Mouse (Mus musculus): Measurements from ENCODE around the gene Zbtb17. TPM values are rescaled to one million over a fixed set of nuclear protein-coding genes. Genes with fewer than 3 reads are reported as not detected.

Zbtb17 gene
- total and polyA plus RNA-seq, 2 experiments from 2014 or later = 30.1 to 34.4 TPM

GRCm38 (mm10) chr4:141484071-141484470 lies 39.6 kb downstream of the Zbtb17 start:
- WGBS = 88% methylated on average over 11 of the region's 11 CpGs
- no peak overlapping the region for H3K4me3 ChIP-seq (ENCODE audit: low read depth, low read length)
- H3K27ac ChIP-seq (ENCODE audit: low read depth, low read length) = no peak overlapping the region
- H3K9me3 ChIP-seq (ENCODE audit: low read length) = no peaks in the 10 kb centered on the region
- TF ChIP-seq CTCF (IDR thresholded peaks at IDR 0.05) = no peak
- H3K36me3 ChIP-seq (ENCODE audit: insufficient read depth, low read length) = peaks cover 69% of the 10 kb centered on the region
- no peak overlapping the region for H3K4me2 ChIP-seq (ENCODE audit: low read depth, low read length, poor library complexity, severe bottlenecking)
- no peak for DNase-seq (ENCODE audit: low spot score)
- no peak overlapping the region for H3K9ac ChIP-seq (replicated peaks; ENCODE audit: low read length, poor library complexity, severe bottlenecking)
- no peaks in the 10 kb centered on the region for H3K27me3 ChIP-seq (ENCODE audit: insufficient read depth, low read length)
- no peaks in the 10 kb centered on the region for H3K4me1 ChIP-seq (ENCODE audit: insufficient read depth, low read length)
- no peak for ATAC-seq (ENCODE audit: low FRiP score)

- no peaks in the 10 kb centered on the region for H3K4me1 ChIP-seq (ENCODE audit: insufficient read depth, low read length)
- no peaks in the 10 kb centered on the region for H3K9me3 ChIP-seq (ENCODE audit: low read length)
- no peaks in the 10 kb centered on the region for H3K27me3 ChIP-seq (ENCODE audit: insufficient read depth, low read length)
- no peak overlapping the region for H3K27ac ChIP-seq (ENCODE audit: low read depth, low read length)
- H3K36me3 ChIP-seq (ENCODE audit: insufficient read depth, low read length) = peaks cover 58% of the 10 kb centered on the region
- no peak overlapping the region for H3K9ac ChIP-seq (replicated peaks; ENCODE audit: low read length, poor library complexity, severe bottlenecking)
- ATAC-seq (ENCODE audit: low FRiP score) = no peak
- no peak for DNase-seq (ENCODE audit: low spot score)
- no peak overlapping the region for H3K4me3 ChIP-seq (ENCODE audit: low read depth, low read length)
- TF ChIP-seq CTCF (IDR thresholded peaks at IDR 0.05) = no peak
- 97% methylated on average over 11 of the region's 11 CpGs for WGBS
- no peak overlapping the region for H3K4me2 ChIP-seq (ENCODE audit: low read depth, low read length, poor library complexity, severe bottlenecking)
Observed at GRCm38 (mm10) chr4:141487581-141487980, 43.1 kb downstream of the Zbtb17 start.

- Histone ChIP-seq H3K27ac (ENCODE audit: low read depth, low read length) (no peak overlapping the region), H3K4me3 (ENCODE audit: low read depth, low read length) (no peak overlapping the region), H3K36me3 (ENCODE audit: insufficient read depth, low read length) (peaks cover 56% of the 10 kb centered on the region), H3K9ac (replicated peaks; ENCODE audit: low read length, poor library complexity, severe bottlenecking) (no peak overlapping the region), H3K27me3 (ENCODE audit: insufficient read depth, low read length) (no peaks in the 10 kb centered on the region), H3K4me1 (ENCODE audit: insufficient read depth, low read length) (no peaks in the 10 kb centered on the region), H3K4me2 (ENCODE audit: low read depth, low read length, poor library complexity, severe bottlenecking) (no peak overlapping the region), H3K9me3 (ENCODE audit: low read length) (no peaks in the 10 kb centered on the region)
- 91% methylated on average over 4 of the region's 4 CpGs for WGBS
- DNase-seq (ENCODE audit: low spot score) (no peak), ATAC-seq (ENCODE audit: low FRiP score) (no peak)
- peak; percentile 66 for TF ChIP-seq CTCF (IDR thresholded peaks at IDR 0.05)
Observed at GRCm38 (mm10) chr4:141488670-141489069, 44.2 kb downstream of the Zbtb17 start.

- H3K27me3 ChIP-seq (ENCODE audit: insufficient read depth, low read length) = no peaks in the 10 kb centered on the region
- H3K4me1 ChIP-seq (ENCODE audit: insufficient read depth, low read length) = 0 out of 2 replicates have a peak, but pooled peaks cover 4% of the 10 kb centered on the region
- TF ChIP-seq CTCF (IDR thresholded peaks at IDR 0.05) = no peak
- H3K36me3 ChIP-seq (ENCODE audit: insufficient read depth, low read length) = peaks cover 2% of the 10 kb centered on the region; the same call in 1 of the 2 replicates
- H3K4me2 ChIP-seq (ENCODE audit: low read depth, low read length, poor library complexity, severe bottlenecking) = no peak overlapping the region
- DNase-seq (ENCODE audit: low spot score) = no peak
- no peak overlapping the region for H3K4me3 ChIP-seq (ENCODE audit: low read depth, low read length)
- ATAC-seq (ENCODE audit: low FRiP score) = no peak
- H3K27ac ChIP-seq (ENCODE audit: low read depth, low read length) = no peak overlapping the region
- 67% methylated on average over 4 of the region's 4 CpGs for WGBS
- H3K9ac ChIP-seq (replicated peaks; ENCODE audit: low read length, poor library complexity, severe bottlenecking) = no peak overlapping the region
- no peaks in the 10 kb centered on the region for H3K9me3 ChIP-seq (ENCODE audit: low read length)
Observed at GRCm38 (mm10) chr4:141500637-141501036, 56.2 kb downstream of the Zbtb17 start.

- no peak for TF ChIP-seq CTCF (IDR thresholded peaks at IDR 0.05)
- Histone ChIP-seq H3K9me3 (ENCODE audit: low read length) (no peaks in the 10 kb centered on the region), H3K4me2 (ENCODE audit: low read depth, low read length, poor library complexity, severe bottlenecking) (no peak overlapping the region), H3K4me3 (ENCODE audit: low read depth, low read length) (no peak overlapping the region), H3K9ac (replicated peaks; ENCODE audit: low read length, poor library complexity, severe bottlenecking) (0 out of 2 replicates have a peak overlapping the region, but pooled peaks have one; percentile 24), H3K27ac (ENCODE audit: low read depth, low read length) (no peak overlapping the region), H3K36me3 (ENCODE audit: insufficient read depth, low read length) (no peaks in the 10 kb centered on the region), H3K4me1 (ENCODE audit: insufficient read depth, low read length) (0 out of 2 replicates have a peak, but pooled peaks cover 4% of the 10 kb centered on the region), H3K27me3 (ENCODE audit: insufficient read depth, low read length) (no peaks in the 10 kb centered on the region)
- DNase-seq (ENCODE audit: low spot score) = no peak
- 62% methylated on average over 5 of the region's 5 CpGs for WGBS
- ATAC-seq (ENCODE audit: low FRiP score) = no peak
Observed at GRCm38 (mm10) chr4:141501058-141501457, 56.6 kb downstream of the Zbtb17 start.

- Histone ChIP-seq H3K4me3 (ENCODE audit: low read depth, low read length) (no peak overlapping the region), H3K27me3 (ENCODE audit: insufficient read depth, low read length) (no peaks in the 10 kb centered on the region), H3K9ac (replicated peaks; ENCODE audit: low read length, poor library complexity, severe bottlenecking) (no peak overlapping the region), H3K27ac (ENCODE audit: low read depth, low read length) (no peak overlapping the region), H3K36me3 (ENCODE audit: insufficient read depth, low read length) (no peaks in the 10 kb centered on the region), H3K9me3 (ENCODE audit: low read length) (no peaks in the 10 kb centered on the region), H3K4me1 (ENCODE audit: insufficient read depth, low read length) (0 out of 2 replicates have a peak, but pooled peaks cover 4% of the 10 kb centered on the region), H3K4me2 (ENCODE audit: low read depth, low read length, poor library complexity, severe bottlenecking) (no peak overlapping the region)
- DNase-seq (ENCODE audit: low spot score) (no peak), ATAC-seq (ENCODE audit: low FRiP score) (no peak)
- WGBS = 64% methylated on average over 5 of the region's 5 CpGs
- TF ChIP-seq CTCF (IDR thresholded peaks at IDR 0.05) = no peak
Observed at GRCm38 (mm10) chr4:141502723-141503122, 58.3 kb downstream of the Zbtb17 start.
